Mouse (Mus musculus): ENCODE results near the gene Ace2. TPM values are rescaled to one million over a fixed set of nuclear protein-coding genes. Genes with fewer than 3 reads are reported as not detected.

Ace2 gene
- total RNA-seq (2022) = 1 to 10 TPM in 1 of 4 experiments, under 1 TPM in 3; 0.57 to 1.4 (median 0.77) TPM

DNA sequence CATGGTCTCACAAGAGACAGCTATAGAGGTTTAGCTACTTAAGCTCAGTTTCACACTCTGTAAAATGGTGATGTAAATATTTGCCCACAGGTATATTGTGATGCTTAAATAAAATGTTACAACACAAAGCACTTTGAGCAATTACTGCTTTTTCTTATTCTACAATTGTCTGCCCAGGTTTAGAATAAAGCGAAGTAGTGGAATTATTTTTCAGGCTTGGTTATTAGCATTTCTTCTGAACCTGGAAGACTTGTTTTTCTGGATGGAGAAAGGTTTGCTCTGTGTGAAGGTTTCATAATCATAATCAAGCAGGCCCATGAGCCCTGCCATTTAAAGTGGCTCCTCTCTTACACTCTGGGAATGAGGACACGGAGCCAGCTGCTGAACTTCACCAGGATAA is at the start of gene Ace2:
Gene Ace2, plus strand, starts transcription at position 301 of the 400 bp plus-strand sequence.
- no peak for DNase-seq (ENCODE audit: low spot score in 2 of 2)

GRCm38 (mm10) chrX:164089916-164090315 is 49.2 kb upstream of the Ace2 start:
- no peak for DNase-seq (ENCODE audit: low spot score in 2 of 2)

GRCm38 (mm10) chrX:164092300-164093169 is 46.6 kb upstream of the Ace2 start:
- no peak for DNase-seq (ENCODE audit: low spot score in 2 of 2)

DNA sequence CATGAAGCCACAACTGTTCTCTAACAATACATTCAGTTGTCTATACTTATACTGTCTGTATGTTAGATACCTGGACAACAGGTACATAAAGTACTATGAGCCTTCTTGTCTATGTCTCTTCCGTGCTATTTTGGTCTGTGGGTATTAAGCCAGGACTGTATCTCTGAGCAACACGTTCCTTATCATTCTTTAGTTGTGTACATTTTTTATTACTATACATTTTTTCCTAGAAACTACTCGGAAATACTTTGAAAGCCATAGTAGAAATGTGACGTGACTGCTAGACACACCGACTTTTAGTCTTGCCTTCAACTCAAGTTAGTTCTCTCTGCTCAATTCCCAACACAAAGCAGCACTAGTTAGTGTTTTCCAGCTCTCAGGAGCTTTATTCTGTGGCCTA is 45.7 kb upstream of the Ace2 start:
- DNase-seq (ENCODE audit: low spot score in 2 of 2) = no peak

- DNase-seq (ENCODE audit: low spot score in 2 of 2) = no peak
These were observed 43.3 kb upstream of the Ace2 start for GRCm38 (mm10) chrX:164095838-164096237.

- DNase-seq (ENCODE audit: low spot score in 2 of 2) = no peak
These were observed 37.6 kb upstream of the Ace2 start for GRCm38 (mm10) chrX:164101483-164101882.

DNA sequence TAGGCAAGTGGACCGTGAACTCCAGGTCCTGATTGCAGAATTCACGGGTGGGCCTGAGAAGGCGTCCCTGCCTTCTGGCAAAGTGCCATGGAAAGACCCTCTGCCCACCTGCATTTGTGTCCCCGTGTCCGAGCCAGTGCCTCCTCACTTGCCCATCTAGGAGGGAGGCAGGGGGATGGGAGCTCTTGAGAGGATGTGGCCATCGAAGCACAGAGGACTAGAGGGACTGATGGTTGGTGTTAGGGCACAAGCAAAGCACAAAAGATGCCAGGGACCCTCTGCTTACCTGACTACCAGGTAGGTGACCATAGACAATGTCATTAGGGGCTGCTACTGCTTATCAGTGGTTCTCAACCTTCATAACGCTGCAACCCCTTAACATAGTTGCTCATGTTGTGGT is 36.9 kb upstream of the Ace2 start:
- DNase-seq (ENCODE audit: low spot score in 2 of 2) = no peak

DNA sequence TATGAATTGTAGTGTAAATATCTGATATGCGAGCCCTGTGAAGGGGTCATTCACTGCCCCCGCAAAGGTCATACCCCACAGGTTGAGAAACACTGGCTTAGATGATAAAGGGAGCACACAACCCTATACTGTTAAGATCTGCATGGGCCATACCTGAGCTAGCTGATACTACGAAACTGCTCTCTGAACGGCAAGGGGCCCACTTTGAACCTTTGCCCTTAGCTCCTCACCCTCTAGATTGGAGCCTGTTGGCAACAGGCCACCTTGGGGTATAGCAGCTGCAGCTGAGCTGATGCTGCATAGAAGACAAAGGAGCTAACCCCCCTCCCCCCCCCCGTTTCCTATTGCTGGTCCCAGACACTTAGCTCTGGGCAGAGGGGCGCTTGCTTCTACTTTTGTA is 36.5 kb upstream of the Ace2 start:
- DNase-seq (ENCODE audit: low spot score in 2 of 2) = no peak

- no peak for DNase-seq (ENCODE audit: low spot score in 2 of 2)
These were observed 28.0 kb upstream of the Ace2 start for GRCm38 (mm10) chrX:164111146-164111545.

GRCm38 (mm10) chrX:164113744-164114143 is 25.4 kb upstream of the Ace2 start:
- no peak for DNase-seq (ENCODE audit: low spot score in 2 of 2)

DNA sequence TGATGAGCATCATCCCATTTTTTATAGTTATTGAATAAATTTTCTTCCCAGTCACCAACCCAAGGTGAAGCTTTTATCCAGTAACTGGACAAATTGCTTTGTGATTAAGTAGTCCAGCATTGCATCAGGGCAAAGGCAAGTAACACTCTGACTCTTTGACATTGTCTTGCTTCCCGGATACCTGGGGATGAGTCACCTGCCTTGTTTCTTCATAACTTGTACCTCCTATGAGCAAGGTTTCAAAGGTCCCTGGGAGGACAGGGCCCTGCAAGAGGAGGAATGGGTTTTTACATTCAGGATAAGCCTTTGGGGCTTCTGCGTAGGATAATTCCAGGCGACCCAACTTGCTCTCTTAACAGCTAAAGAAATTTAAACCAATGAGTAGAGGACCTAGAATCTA is 15.2 kb upstream of the Ace2 start:
- no peak for DNase-seq (ENCODE audit: low spot score in 2 of 2)

DNA sequence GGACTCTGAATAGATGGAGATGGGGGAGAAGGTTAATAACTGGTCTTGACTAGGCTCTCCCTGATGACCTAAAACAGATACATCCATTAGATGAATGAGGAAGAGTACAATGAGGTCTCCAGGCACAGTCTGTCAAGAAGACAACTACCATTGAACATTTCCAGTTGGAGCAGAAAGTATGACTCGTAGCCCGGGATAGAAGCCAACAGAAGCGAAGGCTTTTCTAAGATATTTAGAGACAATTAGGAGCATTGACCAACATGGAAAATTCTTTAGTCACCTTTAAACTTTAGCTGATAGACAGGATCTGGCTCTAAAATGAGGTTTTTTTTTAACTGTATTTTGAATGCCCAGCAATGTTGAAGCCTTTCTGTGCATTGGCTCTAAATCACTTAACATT is 5.6 kb upstream of the Ace2 start:
- no peak for DNase-seq (ENCODE audit: low spot score in 2 of 2)

GRCm38 (mm10) chrX:164135304-164135818 is 3.8 kb upstream of the Ace2 start:
- DNase-seq (ENCODE audit: low spot score in 2 of 2) = no peak

- DNase-seq (ENCODE audit: low spot score in 2 of 2) = no peak
These were observed 6.5 kb downstream of the Ace2 start for GRCm38 (mm10) chrX:164145463-164146250.

DNA sequence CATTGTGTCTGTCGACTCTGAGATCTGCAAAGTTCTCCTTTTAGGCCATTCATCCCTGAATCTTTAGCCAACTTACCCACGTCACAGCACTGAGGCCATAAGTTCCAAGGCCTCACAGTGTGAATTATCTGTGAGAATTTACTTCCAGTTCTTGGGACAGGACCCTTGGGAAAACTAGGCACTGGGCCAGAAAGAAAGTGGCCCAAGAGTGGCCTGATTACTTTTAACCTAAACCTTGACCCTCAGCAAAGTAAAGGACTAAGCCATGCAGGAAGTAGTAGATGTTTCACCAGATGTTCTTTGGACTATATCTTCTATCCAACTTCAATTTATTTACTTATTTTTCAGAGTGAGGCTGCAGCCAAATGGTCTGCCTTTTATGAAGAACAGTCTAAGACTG is 13.6 kb downstream of the Ace2 start:
- DNase-seq (ENCODE audit: low spot score in 2 of 2) = no peak

GRCm38 (mm10) chrX:164153606-164154005 is 14.5 kb downstream of the Ace2 start:
- DNase-seq (ENCODE audit: low spot score in 2 of 2) = no peak

DNA sequence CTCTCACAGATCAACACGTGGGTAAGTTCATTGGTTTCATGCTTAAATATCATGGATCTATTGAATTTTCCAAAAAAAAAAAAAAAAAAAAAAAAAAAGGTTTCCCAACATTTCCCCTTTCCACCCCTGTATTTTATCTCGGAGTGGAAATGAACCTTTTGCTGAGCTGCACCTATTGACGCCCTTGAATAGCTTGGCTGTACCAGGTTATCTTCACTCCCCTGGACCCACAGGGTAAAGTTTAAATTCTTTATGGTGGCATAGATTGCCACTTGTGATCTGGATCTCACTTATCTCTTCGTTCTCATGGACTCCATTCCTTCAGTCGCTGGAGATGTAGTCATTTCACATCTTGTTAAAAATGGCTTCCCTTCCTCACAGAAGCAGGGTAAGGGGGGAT is 15.5 kb downstream of the Ace2 start:
- DNase-seq (ENCODE audit: low spot score in 2 of 2) = no peak

- no peak for DNase-seq (ENCODE audit: low spot score in 2 of 2)
These were observed 25.5 kb downstream of the Ace2 start for GRCm38 (mm10) chrX:164164681-164165080.

DNA sequence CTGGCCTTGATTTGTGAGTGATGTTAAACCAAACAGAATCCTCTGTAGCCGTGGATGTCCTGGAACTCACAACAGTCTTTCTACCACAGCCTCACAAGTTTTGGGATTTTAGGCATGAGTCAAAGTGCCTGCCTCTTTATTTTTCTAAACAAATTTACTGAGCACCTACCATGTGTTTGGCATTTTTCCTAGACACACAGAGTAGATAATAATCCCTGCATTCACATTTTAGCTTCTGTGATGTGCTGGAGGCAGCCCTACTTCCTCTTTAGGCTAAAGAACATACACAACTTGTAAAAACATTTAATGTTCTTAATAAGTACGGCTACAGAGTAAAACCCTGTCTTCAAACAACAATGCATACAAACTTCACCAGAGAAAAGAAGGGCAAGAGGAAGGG is 31.9 kb downstream of the Ace2 start:
- DNase-seq (ENCODE audit: low spot score in 2 of 2) = no peak

DNA sequence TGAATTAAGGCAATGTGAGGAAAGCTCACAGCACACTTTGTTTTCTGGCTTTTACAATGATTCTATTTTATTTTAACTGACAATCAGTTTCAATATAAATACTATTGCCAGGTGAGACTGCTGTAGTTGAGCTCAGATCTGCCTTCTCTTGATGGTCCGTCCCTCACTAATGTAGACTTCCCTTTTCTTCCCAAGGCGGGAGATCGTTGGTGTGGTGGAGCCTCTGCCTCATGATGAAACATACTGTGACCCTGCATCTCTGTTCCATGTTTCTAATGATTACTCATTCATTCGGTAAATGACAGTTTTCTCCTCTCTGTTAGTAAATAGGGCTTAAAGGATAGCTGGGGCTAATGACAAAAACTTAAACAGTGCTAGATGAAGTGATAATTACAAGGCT is 34.7 kb downstream of the Ace2 start:
- no peak for DNase-seq (ENCODE audit: low spot score in 2 of 2)

- DNase-seq (ENCODE audit: low spot score in 2 of 2) = no peak
These were observed 36.2 kb downstream of the Ace2 start for GRCm38 (mm10) chrX:164175311-164175710.

DNA sequence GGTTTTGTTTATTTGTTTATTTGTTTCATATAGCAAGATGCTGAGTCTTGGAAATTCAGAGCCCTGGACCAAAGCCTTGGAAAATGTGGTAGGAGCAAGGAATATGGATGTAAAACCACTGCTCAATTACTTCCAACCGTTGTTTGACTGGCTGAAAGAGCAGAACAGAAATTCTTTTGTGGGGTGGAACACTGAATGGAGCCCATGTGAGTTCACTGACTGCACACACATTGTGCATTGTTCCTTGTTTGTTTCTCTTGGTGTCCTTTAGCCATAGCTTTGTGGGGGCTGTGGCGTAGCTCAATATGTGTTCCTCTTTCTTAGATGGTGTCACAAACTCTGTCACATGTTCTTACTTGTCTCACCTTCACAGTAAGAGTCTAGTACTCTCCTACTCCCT is 36.6 kb downstream of the Ace2 start:
- no peak for DNase-seq (ENCODE audit: low spot score in 2 of 2)

All from left cerebral cortex, adult 8-10 months (tissue).